Mouse (Mus musculus) brain, embryonic 14.5 days (tissue): ENCODE data around the gene Sorbs1.

Experiments
- CTCF ChIP-seq: fragments of 200-500 bp; IDR thresholded peaks from 2 replicates; pipeline ENCODE4 v1.5.1; 2012; ENCODE audit warnings: inconsistent platforms, mild to moderate bottlenecking, moderate library complexity, borderline replicate concordance; ENCODE audit not compliant: insufficient read depth, insufficient read length; ENCODE audit errors: extremely low read depth
- POLR2A ChIP-seq: fragments of 200-500 bp; IDR thresholded peaks from 2 replicates; pipeline ENCODE4 v1.6.1; 2012; ENCODE audit warnings: mild to moderate bottlenecking, inconsistent platforms, borderline replicate concordance; ENCODE audit not compliant: poor library complexity, insufficient read depth, insufficient read length, severe bottlenecking; ENCODE audit errors: extremely low read depth

DNA sequence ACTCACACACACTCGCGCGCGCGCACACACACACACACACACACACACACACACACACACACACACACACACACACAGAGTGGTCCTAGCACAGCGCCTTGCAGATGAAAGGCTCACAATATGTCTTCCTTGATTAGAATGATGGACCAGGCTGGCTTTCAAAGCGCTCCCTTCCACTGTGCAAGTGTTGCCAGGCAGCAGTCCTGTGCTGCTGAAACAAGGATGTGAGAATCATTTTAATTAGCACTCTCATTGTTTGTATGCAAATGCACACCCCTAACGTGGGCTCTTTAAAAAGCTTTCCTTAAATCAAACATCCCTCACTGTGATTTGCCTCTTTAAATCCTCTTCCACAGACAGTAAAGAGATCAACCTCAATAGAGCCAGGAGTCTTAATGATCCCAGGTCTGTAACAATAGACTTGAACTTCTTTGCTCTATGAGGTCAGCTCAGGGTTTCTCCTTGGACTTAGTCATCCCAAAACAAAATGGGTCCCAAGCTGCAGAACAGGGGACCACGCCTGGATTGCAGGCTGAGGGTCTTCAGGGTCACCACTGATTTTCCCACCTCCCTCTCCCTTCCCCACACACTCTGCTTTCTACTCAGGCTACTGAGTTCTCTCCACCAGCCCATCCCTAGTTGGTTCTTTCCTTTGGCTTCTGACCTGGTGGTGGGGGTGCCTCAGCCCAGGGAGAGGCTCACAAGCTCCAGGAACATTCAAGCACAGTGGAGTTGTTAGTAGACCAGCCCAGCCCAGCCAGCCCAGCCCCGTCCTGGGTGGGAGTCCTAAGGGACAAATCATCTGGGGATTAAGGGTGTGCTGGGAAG is 79.3 kb downstream of the Sorbs1 start:
- TF ChIP-seq POLR2A (no peak), CTCF (no peak)
